Mouse (Mus musculus): ENCODE measurements around the gene D330020A13Rik.

GRCm38 (mm10) chr6:120287279-120287678 lies 6.9 kb upstream of the D330020A13Rik start:
- TF ChIP-seq CTCF (IDR thresholded peaks at IDR 0.05; ENCODE audit: control insufficient read depth, insufficient read depth, insufficient read length) (no peak), USF1 (IDR thresholded peaks at IDR 0.05; ENCODE audit: low read depth) (no peak), MYOG (IDR thresholded peaks at IDR 0.05; ENCODE audit: control insufficient read depth, extremely low read depth, insufficient read length) (no peak), CEBPB (IDR thresholded peaks at IDR 0.05; ENCODE audit: low read depth) (no peak), MAX (IDR thresholded peaks at IDR 0.05) (no peak)
